Mouse (Mus musculus) stomach, postnatal 0 days (tissue): ENCODE measurements at regions not wholly inside any gene's neighbourhood (a gene's known extent, or its start where the extent isn't known, plus 50 kb on each side); places are given as distances from the start of the nearest gene placed in this dataset.

ENCODE experiments used
- CTCF ChIP-seq: IDR thresholded peaks from 2 replicates; pipeline ENCODE4 v1.5.1; 2016; ENCODE audit warnings: antibody characterized with exemption, low read depth, mild to moderate bottlenecking, moderate library complexity
- EP300 ChIP-seq: optimal IDR thresholded peaks from 2 replicates; pipeline ENCODE3; 2016; ENCODE audit warnings: antibody characterized with exemption

GRCm38 (mm10) chr15:90341261-90341660, 117.2 kb downstream of the Alg10b start:
- TF ChIP-seq EP300, result no peak
- no peak for TF ChIP-seq CTCF
